Comparison of ENCODE assay signal across 17 mouse cellular contexts in genomic region chr19:54081303-54081702, GRCm38 (mm10).
"Had no signal": no experiment of that assay in that cellular context is flagged by ENCODE, and none has a peak within 500 bp of the region (broad histone marks: within the 10 kb centered on the region; RNA-seq: fewer than 3 reads in every experiment).

No protein-coding gene starts in this region.

- H3K9me3 ChIP-seq: limb, embryonic 12.5 days; limb, embryonic 15.5 days; midbrain, embryonic 12.5 days; midbrain, embryonic 15.5 days; neural tube, embryonic 12.5 days; neural tube, embryonic 15.5 days had no signal

- DNase-seq: kidney, adult 18-20 months; kidney, adult 9 months; kidney, postnatal 14 days; kidney, postnatal 4 days; layer of hippocampus, postnatal 36 days; liver, postnatal 0 days; right cerebral cortex, adult 18-20 months; right cerebral cortex, postnatal 14 days; right cerebral cortex, postnatal 4 days; thymus, postnatal 25 days had no signal

- H3K27me3 ChIP-seq: limb, embryonic 12.5 days; limb, embryonic 15.5 days; midbrain, embryonic 15.5 days; neural tube, embryonic 12.5 days; neural tube, embryonic 15.5 days had no signal

- H3K36me3 ChIP-seq: limb, embryonic 12.5 days; limb, embryonic 15.5 days; midbrain, embryonic 12.5 days; midbrain, embryonic 15.5 days; neural tube, embryonic 12.5 days; neural tube, embryonic 15.5 days had no signal

- H3K4me1 ChIP-seq: limb, embryonic 12.5 days; limb, embryonic 15.5 days; neural tube, embryonic 15.5 days had no signal

- H3K4me3 ChIP-seq: limb, embryonic 12.5 days; limb, embryonic 15.5 days; midbrain, embryonic 12.5 days; midbrain, embryonic 15.5 days; neural tube, embryonic 12.5 days; neural tube, embryonic 15.5 days had no signal

- H3K27ac ChIP-seq: limb, embryonic 12.5 days; limb, embryonic 15.5 days; liver, embryonic 14.5 days; midbrain, embryonic 12.5 days; midbrain, embryonic 15.5 days; neural tube, embryonic 12.5 days; neural tube, embryonic 15.5 days had no signal
